Mouse (Mus musculus) bone marrow, adult 2 months (tissue): ENCODE data around the gene Sertad1.

ENCODE experiments used
- CTCF ChIP-seq: fragments of 200-500 bp; IDR thresholded peaks from 2 replicates; pipeline ENCODE4 v1.5.1; 2011; ENCODE audit warnings: low read length, control low read depth; ENCODE audit not compliant: control insufficient read depth, insufficient read depth
- POLR2A ChIP-seq: fragments of 200-500 bp; IDR thresholded peaks from 2 replicates; pipeline ENCODE4 v1.6.1; 2011; ENCODE audit warnings: low read depth, mild to moderate bottlenecking, control low read depth, low read length, borderline replicate concordance; ENCODE audit not compliant: control insufficient read depth

DNA sequence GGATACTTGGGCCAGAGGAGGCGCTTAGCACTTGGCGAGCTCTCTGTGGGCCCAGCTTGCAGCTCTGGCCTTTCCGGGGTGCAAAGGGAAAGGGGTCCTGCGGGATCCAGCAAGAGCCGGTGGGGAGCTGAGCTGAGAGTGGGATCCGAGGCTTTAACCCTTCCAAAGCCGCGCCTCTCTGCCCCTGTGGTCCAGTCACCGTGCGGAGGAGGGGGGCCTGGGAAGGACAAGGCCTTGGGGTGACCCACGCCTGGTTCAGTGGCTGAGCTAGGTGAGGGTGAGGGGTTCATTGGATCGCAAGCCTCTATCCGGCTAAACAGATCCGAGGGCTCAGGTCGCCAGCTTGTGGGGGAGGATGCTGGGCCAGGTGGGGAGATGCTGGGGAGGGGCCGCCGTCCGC is 40.7 kb upstream of the Sertad1 start:
- TF ChIP-seq POLR2A (no peak), CTCF (no peak)
